Mouse (Mus musculus) G1E (cell line): ENCODE results near the gene Gm10964. TPM values are rescaled to one million over a fixed set of nuclear protein-coding genes. Genes with fewer than 3 reads are reported as not detected.

Experiments
- ATAC-seq: 2 replicates; pipeline ENCODE4 v1.8.0; 2016; ENCODE audit warnings: mild to moderate bottlenecking; ENCODE audit not compliant: insufficient number of reproducible peaks, poor library complexity, low FRiP score, severe bottlenecking; ENCODE audit errors: extremely low read depth
- DNase-seq: peaks from one replicate; pipeline ENCODE4 v3.0.0; 2012; ENCODE audit warnings: low spot score
- H3K27me3 ChIP-seq: 2 replicates; pipeline ENCODE4 v1.6.1; 2012; ENCODE audit warnings: mild to moderate bottlenecking, low read length, inconsistent platforms; ENCODE audit not compliant: insufficient read depth
- H3K36me3 ChIP-seq: replicated peaks from 2 replicates; pipeline ENCODE3; 2012; ENCODE audit warnings: mild to moderate bottlenecking, inconsistent platforms
- H3K4me1 ChIP-seq: 2 replicates; pipeline ENCODE4 v1.6.1; 2012; ENCODE audit warnings: low read depth, low read length, inconsistent platforms, mixed read lengths; ENCODE audit not compliant: insufficient read depth
- H3K4me3 ChIP-seq: 2 replicates; pipeline ENCODE4 v1.5.1; 2012; ENCODE audit warnings: low read depth, mild to moderate bottlenecking, inconsistent platforms, low read length, moderate library complexity, mixed read lengths
- H3K9me3 ChIP-seq: replicated peaks from 2 replicates; pipeline ENCODE4 v1.6.1; 2012; ENCODE audit warnings: inconsistent platforms
- CTCF ChIP-seq: IDR thresholded peaks from 2 replicates; pipeline ENCODE4 v1.5.1; 2012; ENCODE audit warnings: low read depth, low read length, inconsistent platforms, mixed read lengths
- GATA1 ChIP-seq: IDR thresholded peaks from 2 replicates; pipeline ENCODE4 v1.6.1; 2012; ENCODE audit warnings: borderline replicate concordance, low read length, inconsistent platforms, mixed read lengths
- GATA2 ChIP-seq: IDR thresholded peaks from 2 replicates; pipeline ENCODE4 v1.6.1; 2012; ENCODE audit warnings: low read depth, low read length, inconsistent platforms, borderline replicate concordance
- POLR2AphosphoS5 ChIP-seq: IDR thresholded peaks from 2 replicates; pipeline ENCODE4 v1.6.1; 2012; ENCODE audit warnings: low read depth, low read length, inconsistent platforms; ENCODE audit not compliant: insufficient replicate concordance
- TAL1 ChIP-seq: conservative IDR thresholded peaks from 2 replicates; pipeline ENCODE4 v1.6.1; 2012; ENCODE audit warnings: low read depth, low read length, inconsistent platforms, mixed read lengths
- polyA plus RNA-seq: library from polyadenylated mRNA; stranded (reverse); fragments of >175 nt; gene quantifications from 2 replicates; pipeline ENCODE4 v1.2.3, GENCODE M21; 2012
- total RNA-seq, 2 experiments: library from RNA; stranded (forward) in 1 of 2; stranded (reverse) in 1 of 2; fragments of 200-1000 nt in 1 of 2; fragments of >200 nt in 1 of 2; fragmentation: Nextera tagmentation in 1 of 2; gene quantifications; 2 replicates each; pipeline ENCODE4 v1.2.3; 2014 to 2017

Gene Gm10964
- total and polyA plus RNA-seq, 3 experiments = not detected

GRCm38 (mm10) chr3:103712196-103712595 lies 27.0 kb upstream of the Gm10964 start:
- Histone ChIP-seq H3K4me3 (no peak overlapping the region), H3K27me3 (peaks cover 6% of the 10 kb centered on the region), H3K4me1 (no peaks in the 10 kb centered on the region), H3K9me3 (no peaks in the 10 kb centered on the region), H3K36me3 (no peaks in the 10 kb centered on the region)
- ATAC-seq = no peak
- no peak for DNase-seq
- no peak for TF ChIP-seq TAL1
- no peak for TF ChIP-seq CTCF
- TF ChIP-seq GATA2 = no peak

GRCm38 (mm10) chr3:103714236-103714875 lies 24.8 kb upstream of the Gm10964 start:
- Histone ChIP-seq H3K27me3 (peaks cover 11% of the 10 kb centered on the region), H3K36me3 (no peaks in the 10 kb centered on the region), H3K9me3 (no peaks in the 10 kb centered on the region), H3K4me1 (no peaks in the 10 kb centered on the region), H3K4me3 (no peak overlapping the region)
- ATAC-seq (no peak), DNase-seq (no peak)
- no peak for TF ChIP-seq POLR2AphosphoS5
- no peak for TF ChIP-seq GATA1

- Histone ChIP-seq H3K36me3 (no peaks in the 10 kb centered on the region), H3K9me3 (no peaks in the 10 kb centered on the region), H3K4me3 (no peak overlapping the region), H3K4me1 (no peaks in the 10 kb centered on the region), H3K27me3 (peaks cover 13% of the 10 kb centered on the region)
- ATAC-seq = no peak
- TF ChIP-seq TAL1 (no peak), GATA1 (no peak), POLR2AphosphoS5 (no peak), GATA2 (no peak), CTCF (no peak)
- no peak for DNase-seq
Observed at GRCm38 (mm10) chr3:103714942-103715341, 24.2 kb upstream of the Gm10964 start.

- TF ChIP-seq GATA2 (no peak), CTCF (no peak)
- no peak for DNase-seq
- Histone ChIP-seq H3K27me3 (peaks cover 13% of the 10 kb centered on the region), H3K4me3 (no peak overlapping the region), H3K9me3 (no peaks in the 10 kb centered on the region), H3K4me1 (no peaks in the 10 kb centered on the region), H3K36me3 (no peaks in the 10 kb centered on the region)
- ATAC-seq = no peak
Observed at GRCm38 (mm10) chr3:103715762-103716693, 23.1 kb upstream of the Gm10964 start.

- DNase-seq (no peak), ATAC-seq (no peak)
- no peaks in the 10 kb centered on the region for H3K9me3 ChIP-seq
- H3K27me3 ChIP-seq = peaks cover 16% of the 10 kb centered on the region
- H3K36me3 ChIP-seq = no peaks in the 10 kb centered on the region
- TF ChIP-seq CTCF = no peak
- no peak for TF ChIP-seq GATA2
- no peak for TF ChIP-seq GATA1
- no peak for TF ChIP-seq POLR2AphosphoS5
- TF ChIP-seq TAL1 = no peak
- no peaks in the 10 kb centered on the region for H3K4me1 ChIP-seq
- no peak overlapping the region for H3K4me3 ChIP-seq
Observed at GRCm38 (mm10) chr3:103716774-103717760, 22.1 kb upstream of the Gm10964 start.

- H3K27me3 ChIP-seq = peaks cover 15% of the 10 kb centered on the region
- no peaks in the 10 kb centered on the region for H3K36me3 ChIP-seq
- TF ChIP-seq CTCF = no peak
- TF ChIP-seq GATA2 = no peak
- no peak for TF ChIP-seq GATA1
- no peak for TF ChIP-seq TAL1
- no peak for TF ChIP-seq POLR2AphosphoS5
- ATAC-seq = no peak
- H3K4me1 ChIP-seq = no peaks in the 10 kb centered on the region
- no peak for DNase-seq
- H3K9me3 ChIP-seq = no peaks in the 10 kb centered on the region
- no peak overlapping the region for H3K4me3 ChIP-seq
Observed at GRCm38 (mm10) chr3:103718728-103719127, 20.4 kb upstream of the Gm10964 start.
